ENCODE assay signal across 18 mouse cellular contexts in the genomic region with DNA sequence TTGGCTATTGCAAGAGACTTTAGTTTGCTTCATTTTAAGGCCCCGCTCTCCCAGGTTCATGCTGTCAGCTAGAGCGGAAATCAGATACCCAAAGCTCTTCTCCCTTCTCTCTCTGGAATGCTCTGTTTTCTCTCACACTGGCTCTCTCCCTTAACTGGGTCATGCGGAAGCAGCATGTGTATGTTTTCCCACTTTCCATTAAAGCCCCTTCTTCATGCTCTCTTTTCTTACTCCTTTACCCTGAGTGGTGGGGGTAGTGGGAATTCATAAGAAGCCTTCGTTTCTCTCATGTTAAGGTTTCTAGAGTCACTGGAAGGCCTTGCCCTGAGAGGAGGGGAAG. TPM values are rescaled to one million over a fixed set of nuclear protein-coding genes. Genes with fewer than 3 reads are reported as not detected.
A peak's percentile ranks its signal among the peaks of the same experiment; 100 is the strongest.
DNase-seq lines count a peak whose midpoint lies in the region; ATAC-seq and TF ChIP-seq lines count a peak whose summit lies in the region.
"Had no signal": no experiment of that assay in that cellular context is flagged by ENCODE, and none has a peak within 500 bp of the region (broad histone marks: within the 10 kb centered on the region; RNA-seq: fewer than 3 reads in every experiment).

No protein-coding gene starts in this region.

- H3K36me3 ChIP-seq in heart, embryonic 10.5 days, result peaks cover 6% of the 10 kb centered on the region; the same call in 1 of the 2 replicates
- no peaks in the 10 kb centered on the region for H3K36me3 ChIP-seq in kidney, embryonic 14.5 days (ENCODE audit: control insufficient read depth, insufficient read depth, low read length)
- H3K36me3 ChIP-seq in stomach, postnatal 0 days (ENCODE audit: control insufficient read depth, insufficient read depth, low read length), result no peaks in the 10 kb centered on the region; the same call in 1 of the 2 replicates
- H3K36me3 ChIP-seq: forebrain, embryonic 10.5 days; hindbrain, embryonic 15.5 days; midbrain, embryonic 12.5 days; neural tube, embryonic 12.5 days had no signal

- TF ChIP-seq EP300 in stomach, postnatal 0 days (optimal IDR thresholded peaks at IDR 0.05), result no peak

- no peak for TF ChIP-seq CTCF in stomach, postnatal 0 days (IDR thresholded peaks at IDR 0.05; ENCODE audit: low read depth)

- no peak overlapping the region for H3K4me2 ChIP-seq in kidney, embryonic 14.5 days (replicated peaks; ENCODE audit: low read depth, low read length)
- no peak overlapping the region for H3K4me2 ChIP-seq in stomach, postnatal 0 days (replicated peaks; ENCODE audit: low read depth)
- H3K4me2 ChIP-seq: hindbrain, embryonic 15.5 days; midbrain, embryonic 12.5 days; neural tube, embryonic 12.5 days had no signal

- ATAC-seq in kidney, embryonic 14.5 days (ENCODE audit: low FRiP score, low TSS enrichment), result peak; percentile 60; the same call in 1 of the 2 replicates
- ATAC-seq in stomach, postnatal 0 days (ENCODE audit: low FRiP score, low TSS enrichment), result no peak
- ATAC-seq: activated CD4-positive, CD25-positive, alpha-beta regulatory T cell, adult 4 months; forebrain, postnatal 0 days had no signal

- DNase-seq in heart, embryonic 10.5 days (ENCODE audit: low spot score), result no peak
- no peak for DNase-seq in heart, postnatal 10 days
- DNase-seq in kidney, postnatal 14 days, result no peak
- DNase-seq in retina, postnatal 1 day, result peak; percentile 58
- DNase-seq in retina, embryonic 14.5 days (ENCODE audit: low spot score), result no peak
- DNase-seq in stomach, postnatal 0 days (ENCODE audit: low spot score), result no peak
- DNase-seq in spleen, adult 18-20 months, result no peak
- DNase-seq: adrenal gland, postnatal 10 days; cerebellum, adult 9-11 months; forebrain, postnatal 0 days; kidney, adult 8-10 months; liver had no signal

- intact Hi-C loops in heart, postnatal 10 days (cut with DNase I), result no loop called here

- no peak overlapping the region for H3K9ac ChIP-seq in kidney, embryonic 14.5 days (ENCODE audit: low read depth, low read length)
- H3K9ac ChIP-seq in stomach, postnatal 0 days (ENCODE audit: low read length), result no peak overlapping the region
- H3K9ac ChIP-seq: forebrain, postnatal 0 days; hindbrain, embryonic 15.5 days; midbrain, embryonic 12.5 days; neural tube, embryonic 12.5 days had no signal

- peaks cover 28% of the 10 kb centered on the region for H3K4me1 ChIP-seq in heart, embryonic 10.5 days
- H3K4me1 ChIP-seq in kidney, embryonic 14.5 days (ENCODE audit: control insufficient read depth, insufficient read depth, low read length), result no peaks in the 10 kb centered on the region; the same call in 1 of the 2 replicates
- H3K4me1 ChIP-seq in stomach, postnatal 0 days (replicated peaks; ENCODE audit: control insufficient read depth, insufficient read depth), result peaks cover 3% of the 10 kb centered on the region; the same call in 1 of the 2 replicates
- H3K4me1 ChIP-seq: hindbrain, embryonic 15.5 days; midbrain, embryonic 12.5 days; neural tube, embryonic 12.5 days had no signal

- H3K4me3 ChIP-seq in heart, embryonic 10.5 days, result no peak overlapping the region
- H3K4me3 ChIP-seq in kidney, embryonic 14.5 days (ENCODE audit: low read length), result no peak overlapping the region
- no peak overlapping the region for H3K4me3 ChIP-seq in stomach, postnatal 0 days (ENCODE audit: low read depth, low read length)
- H3K4me3 ChIP-seq: forebrain, embryonic 10.5 days; hindbrain, embryonic 15.5 days; midbrain, embryonic 12.5 days; neural tube, embryonic 12.5 days had no signal

- no peaks in the 10 kb centered on the region for H3K27me3 ChIP-seq in heart, embryonic 10.5 days (ENCODE audit: insufficient read depth, poor library complexity, severe bottlenecking)
- H3K27me3 ChIP-seq in kidney, embryonic 14.5 days (ENCODE audit: control insufficient read depth, insufficient read depth, low read length), result no peaks in the 10 kb centered on the region
- no peaks in the 10 kb centered on the region for H3K27me3 ChIP-seq in stomach, postnatal 0 days (ENCODE audit: control insufficient read depth, insufficient read depth, low read length)
- H3K27me3 ChIP-seq: hindbrain, embryonic 15.5 days; midbrain, embryonic 12.5 days; neural tube, embryonic 12.5 days had no signal

- H3K9me3 ChIP-seq in heart, embryonic 10.5 days, result no peaks in the 10 kb centered on the region
- H3K9me3 ChIP-seq in kidney, embryonic 14.5 days (ENCODE audit: control insufficient read depth, low read length), result 0 out of 2 replicates have a peak, but pooled peaks cover 5% of the 10 kb centered on the region
- no peaks in the 10 kb centered on the region for H3K9me3 ChIP-seq in stomach, postnatal 0 days (ENCODE audit: control insufficient read depth, low read length)
- H3K9me3 ChIP-seq: forebrain, embryonic 10.5 days; hindbrain, embryonic 15.5 days; midbrain, embryonic 12.5 days; neural tube, embryonic 12.5 days had no signal

- peak overlapping the region; percentile 36; the same call in 1 of the 2 replicates for H3K27ac ChIP-seq in heart, embryonic 10.5 days
- H3K27ac ChIP-seq in kidney, embryonic 14.5 days (ENCODE audit: low read depth, low read length), result peak overlapping the region; percentile 18; the same call in 1 of the 2 replicates
- peak overlapping the region; percentile 31; the same call in 1 of the 2 replicates for H3K27ac ChIP-seq in stomach, postnatal 0 days (replicated peaks)
- H3K27ac ChIP-seq: forebrain, embryonic 10.5 days; hindbrain, embryonic 15.5 days; midbrain, embryonic 12.5 days; neural tube, embryonic 12.5 days had no signal

- 56% methylated on average over 4 of the region's 4 CpGs for WGBS in heart, embryonic 10.5 days
- 41% methylated on average over 4 of the region's 4 CpGs for WGBS in kidney, embryonic 14.5 days
- 62% methylated on average over 4 of the region's 4 CpGs for WGBS in stomach, postnatal 0 days

RNA-seq across cellular contexts. Expression of a gene that starts 23.4 kb away (rescaled TPM):
- 6.9 and 9.9 TPM in 2 replicates for polyA plus RNA-seq in heart, embryonic 10.5 days (2016; fragmentation: Nextera tagmentation; extraction: Ambion mirVana)
- total RNA-seq in heart, postnatal 10 days (2021), result 100 to 1,000 TPM; 167 TPM
- 7.8 and 9.3 TPM in 2 replicates for polyA plus RNA-seq in kidney, embryonic 14.5 days (2014; fragmentation: Nextera tagmentation; extraction: Ambion mirVana)
- 23.3 and 28.4 TPM in 2 replicates for polyA plus RNA-seq in stomach, postnatal 0 days (2015; fragmentation: Nextera tagmentation; extraction: Ambion mirVana)

RNA-seq across cellular contexts. Expression of a gene that starts 52.5 kb away (rescaled TPM):
- 59.6 and 66.6 TPM in 2 replicates for polyA plus RNA-seq in heart, embryonic 10.5 days (2016; fragmentation: Nextera tagmentation; extraction: Ambion mirVana)
- total RNA-seq in heart, postnatal 10 days (2021), result 1 to 10 TPM; 9.3 to 9.6 TPM
- 43.3 and 69.8 TPM in 2 replicates for polyA plus RNA-seq in kidney, embryonic 14.5 days (2014; fragmentation: Nextera tagmentation; extraction: Ambion mirVana)
- polyA plus RNA-seq in stomach, postnatal 0 days (2015; fragmentation: Nextera tagmentation; extraction: Ambion mirVana), result 7.8 and 8.6 TPM in 2 replicates
